Mouse (Mus musculus): ENCODE data around the gene Gm5798. TPM values are rescaled to one million over a fixed set of nuclear protein-coding genes. Genes with fewer than 3 reads are reported as not detected.
"Not testable (repeated sequence)": the region's sequence is repeated elsewhere in the genome, so short reads cannot be mapped to it uniquely, and the experiment has no call there.

Gene Gm5798
- polyA plus RNA-seq (2016; fragmentation: Nextera tagmentation; extraction: Ambion mirVana): not detected in 2 replicates

GRCm38 (mm10) chr14:41348309-41348708 is at the start of gene Gm5798:
Gene Gm5798, plus strand, starts transcription at chr14:41348609.
- H3K4me1 ChIP-seq (replicated peaks); H3K36me3 ChIP-seq; H3K9ac ChIP-seq (replicated peaks); H3K4me3 ChIP-seq (replicated peaks); H3K27ac ChIP-seq; H3K27me3 ChIP-seq; H3K9me3 ChIP-seq; H3K4me2 ChIP-seq; ATAC-seq (ENCODE audit: insufficient number of reproducible peaks, insufficient read depth, low FRiP score, low TSS enrichment, low read depth): not testable (repeated sequence)
- WGBS: 72% methylated on average over 2 of the region's 2 CpGs

- not testable (repeated sequence) for H3K4me3 ChIP-seq (replicated peaks); H3K36me3 ChIP-seq; ATAC-seq (ENCODE audit: insufficient number of reproducible peaks, insufficient read depth, low FRiP score, low TSS enrichment, low read depth); H3K27ac ChIP-seq; H3K9ac ChIP-seq (replicated peaks); H3K4me2 ChIP-seq; H3K9me3 ChIP-seq; H3K27me3 ChIP-seq; H3K4me1 ChIP-seq (replicated peaks)
- no CpG with 5 or more reads among the region's 3 CpGs for WGBS
Observed at GRCm38 (mm10) chr14:41386279-41386678, 37.9 kb downstream of the Gm5798 start, which contains the start of gene Gm7945. Gene Gm7945, minus strand, starts transcription at chr14:41386379.

Other genes starting within 250 kb of the Gm5798 start
- not detected in 2 replicates for gene Mat1a, start 243.6 kb upstream of the Gm5798 start, polyA plus RNA-seq (2016; fragmentation: Nextera tagmentation; extraction: Ambion mirVana)
- gene Sftpa1, start 216.8 kb upstream of the Gm5798 start, polyA plus RNA-seq (2016; fragmentation: Nextera tagmentation; extraction: Ambion mirVana): not detected in 2 replicates
- not detected in 2 replicates for gene Mbl1, start 197.2 kb upstream of the Gm5798 start, polyA plus RNA-seq (2016; fragmentation: Nextera tagmentation; extraction: Ambion mirVana)
- not detected in 2 replicates for gene Sftpd, start 163.5 kb upstream of the Gm5798 start, polyA plus RNA-seq (2016; fragmentation: Nextera tagmentation; extraction: Ambion mirVana)
- not detected in 2 replicates for gene Gm2832, start 69.8 kb upstream of the Gm5798 start, polyA plus RNA-seq (2016; fragmentation: Nextera tagmentation; extraction: Ambion mirVana)
- gene Gm7945, start 37.8 kb downstream of the Gm5798 start, polyA plus RNA-seq (2016; fragmentation: Nextera tagmentation; extraction: Ambion mirVana): not detected in 2 replicates
- gene Gm6482, start 59.7 kb downstream of the Gm5798 start, polyA plus RNA-seq (2016; fragmentation: Nextera tagmentation; extraction: Ambion mirVana): not detected in 2 replicates
- gene Gm7954, start 104.9 kb downstream of the Gm5798 start, polyA plus RNA-seq (2016; fragmentation: Nextera tagmentation; extraction: Ambion mirVana): not detected in 2 replicates
- not detected in 2 replicates for gene Gm3486, start 140.9 kb downstream of the Gm5798 start, polyA plus RNA-seq (2016; fragmentation: Nextera tagmentation; extraction: Ambion mirVana)
- not detected in 2 replicates for gene Gm7970, start 207.0 kb downstream of the Gm5798 start, polyA plus RNA-seq (2016; fragmentation: Nextera tagmentation; extraction: Ambion mirVana)
- not detected in 2 replicates for gene 1700049E17Rik2, start 224.6 kb downstream of the Gm5798 start, polyA plus RNA-seq (2016; fragmentation: Nextera tagmentation; extraction: Ambion mirVana)

Measured in limb, embryonic 12.5 days (tissue).